Mouse (Mus musculus): ENCODE data around the gene Pparg. TPM values are rescaled to one million over a fixed set of nuclear protein-coding genes. Genes with fewer than 3 reads are reported as not detected.
A peak's percentile ranks its signal among the peaks of the same experiment; 100 is the strongest.

Gene Pparg
- polyA plus RNA-seq, 1 experiment from 2014 or later, result 80.3 TPM

- WGBS (ENCODE audit: missing documents), result 100% methylated on average over 2 of the region's 2 CpGs
- no peak overlapping the region for H3K27ac ChIP-seq
Observed at GRCm38 (mm10) chr6:115340084-115340483, 20.7 kb upstream of the Pparg start.

DNA sequence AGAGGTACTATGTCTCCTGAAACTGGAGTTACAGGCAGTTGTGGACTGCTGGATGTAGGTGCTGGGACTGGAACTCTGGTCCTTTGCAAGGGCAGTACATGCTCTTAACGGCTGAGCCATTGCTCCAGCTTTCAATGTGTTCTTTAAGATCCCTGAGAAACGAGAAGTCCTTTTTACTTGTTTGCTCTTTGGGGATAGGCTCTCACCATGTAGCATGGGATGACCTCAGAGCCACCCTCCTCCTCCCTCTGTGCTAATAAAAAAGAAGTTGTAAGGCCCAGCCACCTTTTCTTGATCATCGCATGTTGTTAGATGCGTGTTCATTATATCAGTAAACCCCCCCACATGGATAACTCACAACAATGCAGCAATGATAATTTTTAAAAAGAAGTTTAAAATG lies 17.7 kb upstream of the Pparg start:
- Histone ChIP-seq H3K27ac (peak overlapping the region; percentile 98), H3K36me3 (ENCODE audit: inconsistent target) (no peaks in the 10 kb centered on the region)
- 70% methylated on average over 4 of the region's 4 CpGs for WGBS (ENCODE audit: missing documents)

More at GRCm38 (mm10) chr6:115340084-115340483, 20.7 kb upstream of the Pparg start:
- H3K79me2 ChIP-seq (ENCODE audit: inconsistent target), result no peaks in the 10 kb centered on the region
- no peaks in the 10 kb centered on the region for H3K36me3 ChIP-seq (ENCODE audit: inconsistent target)
- H3K4me3 ChIP-seq (ENCODE audit: inconsistent target), result no peak overlapping the region

DNA sequence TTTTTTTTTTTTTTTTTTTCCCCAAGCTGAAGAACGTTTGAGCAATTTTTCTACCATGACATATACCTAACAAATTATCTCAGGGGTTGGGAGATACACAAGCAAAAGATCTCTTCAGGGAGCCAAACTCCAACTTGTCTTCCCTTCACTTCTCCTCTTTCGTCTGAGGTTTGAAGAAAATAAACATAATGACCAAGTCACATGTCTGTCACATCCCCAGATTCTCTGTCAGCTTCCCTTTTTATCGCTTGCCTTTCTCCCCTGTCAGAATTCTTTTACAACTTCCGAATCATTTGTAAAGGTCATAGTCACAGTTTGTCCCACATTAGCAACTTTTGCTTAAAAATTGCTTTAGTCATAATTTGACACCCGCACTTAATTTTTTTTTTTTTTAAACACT lies 17.2 kb upstream of the Pparg start:
- 5% methylated on average over 5 of the region's 5 CpGs for WGBS (ENCODE audit: missing documents)
- peak overlapping the region; percentile 26 for H3K4me3 ChIP-seq (ENCODE audit: inconsistent target)

More for the DNA sequence above, 17.7 kb upstream of the Pparg start:
- Histone ChIP-seq H3K79me2 (ENCODE audit: inconsistent target) (no peaks in the 10 kb centered on the region), H3K4me3 (ENCODE audit: inconsistent target) (no peak overlapping the region)

GRCm38 (mm10) chr6:115344101-115344500 lies 16.6 kb upstream of the Pparg start:
- Histone ChIP-seq H3K79me2 (ENCODE audit: inconsistent target) (no peaks in the 10 kb centered on the region), H3K36me3 (ENCODE audit: inconsistent target) (no peaks in the 10 kb centered on the region), H3K4me3 (ENCODE audit: inconsistent target) (peak overlapping the region; percentile 26), H3K27ac (peak overlapping the region; percentile 98)
- 25% methylated on average over 10 of the region's 10 CpGs for WGBS (ENCODE audit: missing documents)

More for the DNA sequence above, 17.2 kb upstream of the Pparg start:
- Histone ChIP-seq H3K27ac (peak overlapping the region; percentile 98), H3K79me2 (ENCODE audit: inconsistent target) (no peaks in the 10 kb centered on the region), H3K36me3 (ENCODE audit: inconsistent target) (no peaks in the 10 kb centered on the region)

DNA sequence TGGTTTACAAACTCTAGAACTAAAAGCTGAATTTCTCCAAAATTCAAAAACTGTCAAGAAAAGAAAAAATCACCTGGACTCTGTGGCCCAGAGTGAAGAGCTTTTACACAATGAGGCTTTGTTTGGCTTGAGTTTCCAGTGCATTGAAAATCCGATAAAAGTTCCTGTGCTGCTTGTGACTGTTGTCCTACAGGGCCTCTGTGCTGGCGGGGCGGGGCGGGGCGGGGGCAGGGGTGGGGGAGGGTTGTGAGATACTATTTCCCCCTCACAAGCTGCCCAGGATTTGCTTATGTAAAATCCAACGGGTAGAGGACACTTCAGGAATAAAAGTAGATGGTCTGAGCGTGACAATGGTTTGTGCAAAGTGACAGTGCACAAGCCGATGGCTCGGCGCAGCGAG lies 16.2 kb upstream of the Pparg start:
- Histone ChIP-seq H3K36me3 (ENCODE audit: inconsistent target) (no peaks in the 10 kb centered on the region), H3K79me2 (ENCODE audit: inconsistent target) (no peaks in the 10 kb centered on the region), H3K27ac (peak overlapping the region; percentile 98), H3K4me3 (ENCODE audit: inconsistent target) (peak overlapping the region; percentile 26)
- 54% methylated on average over 11 of the region's 11 CpGs for WGBS (ENCODE audit: missing documents)

DNA sequence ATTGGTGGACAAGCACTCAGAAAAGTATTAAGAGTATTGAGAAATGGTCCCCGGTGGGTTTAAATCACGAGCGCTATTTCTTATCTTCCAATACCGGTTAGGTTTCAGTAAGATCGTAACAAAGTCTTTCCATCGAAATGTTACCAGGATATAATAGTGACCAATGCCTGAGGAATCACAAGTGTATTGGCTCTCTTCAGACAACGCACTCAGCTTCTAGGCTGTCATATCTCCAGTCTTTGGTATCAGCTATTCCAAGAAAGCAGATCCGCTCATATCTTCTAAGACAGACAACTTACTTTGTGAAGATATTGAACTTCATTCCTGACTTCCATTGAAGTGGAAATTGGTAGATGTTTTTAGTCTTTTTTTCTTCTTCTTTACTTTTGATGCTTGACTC lies 15.7 kb upstream of the Pparg start:
- WGBS (ENCODE audit: missing documents), result 93% methylated on average over 8 of the region's 8 CpGs
- H3K4me3 ChIP-seq (ENCODE audit: inconsistent target), result no peak overlapping the region
- peak overlapping the region; percentile 98 for H3K27ac ChIP-seq
- H3K79me2 ChIP-seq (ENCODE audit: inconsistent target), result no peaks in the 10 kb centered on the region
- no peaks in the 10 kb centered on the region for H3K36me3 ChIP-seq (ENCODE audit: inconsistent target)

DNA sequence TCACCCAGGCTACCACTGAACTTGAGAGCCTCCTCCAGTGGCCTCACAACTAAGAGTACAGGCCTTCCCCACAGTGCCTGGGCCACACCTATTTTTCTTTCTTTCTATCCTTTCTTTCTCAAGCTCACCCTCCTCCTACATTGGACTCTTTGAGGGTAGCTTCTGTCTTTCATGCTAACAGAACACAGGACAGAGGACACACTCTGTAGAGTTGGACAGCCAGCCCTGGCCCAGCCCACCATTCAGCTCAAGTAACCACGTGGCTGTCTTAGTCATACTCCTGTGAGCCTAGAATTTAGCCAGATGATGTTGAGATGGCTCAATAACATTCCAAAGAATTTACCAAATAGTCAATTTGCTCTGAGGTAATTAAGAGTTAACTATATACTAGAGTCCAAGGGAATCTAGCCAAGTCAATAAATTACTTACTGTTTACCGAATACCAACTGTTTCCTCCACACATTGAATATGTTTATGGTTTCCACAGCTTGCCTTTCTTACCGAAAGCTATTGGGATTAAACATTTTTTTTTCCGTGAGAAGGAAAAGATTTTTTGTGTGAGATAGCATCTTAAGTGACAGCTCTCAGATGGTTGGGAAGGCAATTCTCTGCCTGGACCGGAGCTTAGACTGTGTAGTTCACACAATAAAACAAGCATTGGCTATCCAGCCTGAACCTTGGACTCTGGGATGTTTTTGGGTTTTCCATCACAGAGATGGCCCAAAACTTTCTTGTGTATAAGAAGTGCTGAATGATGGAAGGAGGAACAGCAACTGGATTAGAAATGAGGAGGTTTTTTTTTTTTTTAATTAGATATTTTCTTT lies 10.9 kb upstream of the Pparg start:
- peak overlapping the region; percentile 29; the same call in 1 of the 2 replicates for H3K27ac ChIP-seq
- 70% methylated on average over 5 of the region's 5 CpGs for WGBS (ENCODE audit: missing documents)

DNA sequence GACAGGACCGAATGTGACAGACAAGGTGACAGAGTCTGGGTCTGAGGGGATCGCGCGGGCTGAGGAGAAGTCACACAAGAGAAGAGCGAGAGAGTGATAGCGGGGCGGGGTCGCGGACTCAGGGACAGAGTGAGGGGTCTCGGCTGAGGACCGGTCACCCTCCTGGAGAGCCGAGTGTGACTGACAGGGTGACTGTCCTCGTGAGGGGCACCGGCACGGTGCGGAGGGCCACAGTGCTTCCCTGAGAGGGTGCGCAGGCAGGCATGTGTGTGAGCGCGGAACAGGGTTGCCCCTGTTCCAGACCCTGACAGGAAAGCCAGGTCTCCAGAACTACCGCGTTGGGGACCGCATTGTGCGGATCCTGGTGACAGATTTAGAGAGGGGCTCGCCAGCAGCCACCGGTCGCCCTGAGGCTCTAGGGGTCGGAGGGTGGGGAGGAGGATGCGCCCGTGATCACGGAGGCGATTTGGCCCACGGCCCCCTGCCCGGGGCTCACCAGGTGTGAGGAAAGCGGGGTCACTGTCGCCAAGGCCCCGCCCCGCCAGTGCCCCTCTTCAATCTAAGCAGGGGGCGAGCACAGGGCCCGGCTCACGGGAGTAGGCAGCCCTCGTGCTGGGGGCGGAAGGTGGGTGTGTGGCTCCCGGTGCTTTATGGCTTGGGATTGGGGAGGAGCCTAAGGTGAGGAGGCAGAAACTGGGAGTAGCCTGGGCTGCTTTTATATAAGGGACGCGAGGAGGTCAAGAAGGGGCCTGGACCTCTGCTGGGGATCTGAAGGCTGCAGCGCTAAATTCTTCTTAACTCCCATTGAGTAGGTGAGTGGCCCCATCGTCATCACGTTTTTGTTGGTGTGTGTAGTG lies 1.1 kb downstream of the Pparg start:
- WGBS (ENCODE audit: missing documents), result 15% methylated on average over 36 of the region's 48 CpGs
- Histone ChIP-seq H3K4me3 (ENCODE audit: inconsistent target) (peak overlapping the region; percentile 81), H3K36me3 (ENCODE audit: inconsistent target) (no peaks in the 10 kb centered on the region), H3K79me2 (ENCODE audit: inconsistent target) (peaks cover 58% of the 10 kb centered on the region), H3K27ac (peak overlapping the region; percentile 49)

More for the DNA sequence above, 10.9 kb upstream of the Pparg start:
- H3K4me3 ChIP-seq (ENCODE audit: inconsistent target), result no peak overlapping the region
- H3K79me2 ChIP-seq (ENCODE audit: inconsistent target), result no peaks in the 10 kb centered on the region
- H3K36me3 ChIP-seq (ENCODE audit: inconsistent target), result no peaks in the 10 kb centered on the region

DNA sequence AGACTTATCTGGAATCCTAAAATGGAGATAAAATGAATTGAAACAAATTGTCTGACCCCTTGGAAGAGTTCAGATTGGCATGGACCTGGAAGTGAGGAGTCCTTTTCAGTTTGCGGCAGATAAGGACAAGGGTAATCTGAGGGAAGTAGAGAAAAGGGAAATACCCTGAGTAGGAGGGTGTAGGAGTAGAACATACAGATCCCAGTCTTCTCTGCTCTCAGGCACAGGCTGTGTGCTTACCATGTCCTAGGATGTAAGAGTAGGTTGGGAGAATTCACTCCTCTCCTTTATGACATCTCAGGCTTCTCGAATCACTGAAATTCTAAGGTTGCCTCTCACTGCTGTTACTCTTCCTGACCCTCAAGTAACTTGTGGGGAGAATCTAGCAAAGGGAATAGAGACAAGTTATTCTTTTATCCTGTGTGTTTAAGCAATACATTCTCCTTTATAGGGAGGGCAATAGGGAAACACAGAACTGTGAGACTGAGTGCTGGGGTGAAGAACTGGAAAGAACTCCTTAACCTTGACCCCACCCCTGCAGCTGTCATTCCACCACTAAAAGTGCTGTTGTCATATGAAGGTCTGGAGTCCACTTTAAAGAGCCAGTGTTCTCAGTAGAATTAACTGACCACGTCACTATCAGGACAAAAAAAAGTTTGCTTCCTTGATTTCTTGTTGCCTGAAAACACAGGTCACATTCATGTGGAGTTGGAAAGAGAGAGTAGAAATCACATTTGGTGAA lies 6.3 kb downstream of the Pparg start:
- no peak overlapping the region for H3K4me3 ChIP-seq (ENCODE audit: inconsistent target)
- H3K79me2 ChIP-seq (ENCODE audit: inconsistent target), result peaks cover 100% of the 10 kb centered on the region
- H3K36me3 ChIP-seq (ENCODE audit: inconsistent target), result no peaks in the 10 kb centered on the region
- WGBS (ENCODE audit: missing documents), result 87% methylated on average over 3 of the region's 3 CpGs
- H3K27ac ChIP-seq, result no peak overlapping the region

DNA sequence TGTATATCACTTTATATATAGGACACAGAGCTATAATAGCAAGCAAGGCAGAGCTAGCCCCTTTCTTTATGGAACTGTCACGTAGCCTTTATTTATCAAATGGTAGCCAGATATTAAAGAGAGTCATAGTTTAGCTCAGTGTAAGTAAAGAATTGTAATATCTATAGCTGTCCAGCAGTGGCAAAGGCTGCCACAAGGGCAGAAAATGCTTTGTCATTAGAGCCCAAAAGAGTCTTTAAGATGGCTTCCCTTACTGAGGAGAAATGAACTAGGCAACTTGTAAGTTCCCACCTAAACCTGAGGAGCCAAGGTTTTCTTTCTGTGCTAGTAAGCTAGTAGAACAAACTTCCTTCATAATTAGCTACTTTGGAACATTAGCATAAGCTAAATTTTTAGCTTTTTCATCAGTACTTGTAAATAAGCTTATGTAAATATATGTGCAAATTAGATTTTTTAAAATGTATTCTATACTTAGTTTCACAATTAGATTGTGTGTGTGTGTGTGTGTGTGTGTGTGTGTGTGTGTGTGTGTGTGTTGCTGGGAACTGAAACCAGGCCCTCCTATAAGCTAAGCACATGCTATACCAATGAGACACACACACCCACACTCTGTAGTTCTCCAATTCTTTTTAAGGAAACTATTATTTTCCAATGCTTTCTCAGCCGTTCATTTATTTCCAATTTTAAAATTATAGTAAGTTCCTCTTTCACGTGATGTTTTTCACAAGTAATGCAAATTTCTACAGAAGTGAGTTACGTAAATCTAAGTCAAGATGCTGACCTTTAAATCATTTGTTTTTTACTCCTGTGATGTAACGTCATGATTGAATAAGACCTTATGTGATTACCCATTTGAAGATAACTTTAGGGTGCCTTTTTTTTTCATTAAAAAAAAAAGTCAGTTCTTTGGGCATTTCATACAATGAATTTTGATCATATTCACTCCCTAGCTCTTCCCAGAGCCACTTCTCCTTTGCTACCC lies 14.4 kb downstream of the Pparg start:
- Histone ChIP-seq H3K79me2 (ENCODE audit: inconsistent target) (peaks cover 78% of the 10 kb centered on the region), H3K4me3 (ENCODE audit: inconsistent target) (no peak overlapping the region), H3K27ac (peak overlapping the region; percentile 76), H3K36me3 (ENCODE audit: inconsistent target) (no peaks in the 10 kb centered on the region)
- 25% methylated on average over 5 of the region's 5 CpGs for WGBS (ENCODE audit: missing documents)

GRCm38 (mm10) chr6:115380596-115380995 lies 19.8 kb downstream of the Pparg start:
- Histone ChIP-seq H3K27ac (peak overlapping the region; percentile 55), H3K79me2 (ENCODE audit: inconsistent target) (peaks cover 66% of the 10 kb centered on the region), H3K36me3 (ENCODE audit: inconsistent target) (peaks cover 15% of the 10 kb centered on the region; the same call in 1 of the 2 replicates), H3K4me3 (ENCODE audit: inconsistent target) (peak overlapping the region; percentile 2; the same call in 1 of the 2 replicates)
- WGBS (ENCODE audit: missing documents), result 12% methylated on average over 5 of the region's 5 CpGs

DNA sequence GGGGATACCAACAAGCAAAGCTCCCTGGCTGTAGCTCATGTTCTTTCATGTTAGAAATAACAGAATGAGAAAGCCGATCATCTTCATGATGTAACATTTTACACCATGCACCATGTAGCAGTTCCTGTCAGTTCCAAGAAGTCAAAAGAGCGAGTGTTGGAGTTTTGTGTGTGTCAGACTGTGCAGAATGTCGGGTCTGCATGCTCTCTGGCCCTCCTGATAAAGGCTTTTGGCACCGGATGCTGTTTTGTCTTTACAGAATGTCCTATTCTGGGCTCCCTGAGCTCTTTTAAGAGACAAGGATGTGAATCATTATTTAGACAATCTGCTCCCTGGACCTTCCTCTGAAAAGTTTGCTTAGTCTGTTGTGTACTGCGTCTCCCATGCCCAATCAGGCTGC lies 22.0 kb downstream of the Pparg start:
- peaks cover 49% of the 10 kb centered on the region for H3K79me2 ChIP-seq (ENCODE audit: inconsistent target)
- 85% methylated on average over 5 of the region's 5 CpGs for WGBS (ENCODE audit: missing documents)
- H3K27ac ChIP-seq, result no peak overlapping the region
- peaks cover 28% of the 10 kb centered on the region; the same call in 1 of the 2 replicates for H3K36me3 ChIP-seq (ENCODE audit: inconsistent target)
- H3K4me3 ChIP-seq (ENCODE audit: inconsistent target), result no peak overlapping the region

DNA sequence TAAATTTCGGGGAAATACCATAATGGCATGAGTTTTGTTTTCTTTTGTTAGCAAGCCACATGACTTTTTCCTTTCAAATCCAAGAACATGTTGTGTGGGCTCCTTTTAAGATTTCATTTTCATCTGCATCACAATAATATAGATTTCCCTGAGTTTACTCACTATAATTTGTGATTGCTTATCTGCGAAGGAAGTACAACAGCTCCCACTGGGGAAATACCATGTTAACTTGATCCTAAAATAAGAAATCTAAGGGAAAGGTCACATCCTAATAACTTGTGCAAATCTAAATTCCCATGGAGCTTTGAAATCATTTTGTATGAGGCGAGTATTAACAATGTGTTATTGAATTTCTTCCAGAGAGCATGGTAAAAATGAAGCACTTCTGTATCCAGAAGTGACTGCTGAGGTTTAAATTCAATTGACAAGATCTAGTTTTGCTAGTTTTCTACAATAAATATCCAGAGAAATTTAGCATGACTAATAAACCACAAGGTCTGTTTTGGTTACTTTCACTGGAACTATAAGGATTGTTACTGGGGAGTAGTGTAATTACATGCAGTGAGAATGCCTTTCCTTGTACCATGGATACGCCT lies 29.3 kb downstream of the Pparg start:
- Histone ChIP-seq H3K79me2 (ENCODE audit: inconsistent target) (no peaks in the 10 kb centered on the region), H3K27ac (no peak overlapping the region), H3K36me3 (ENCODE audit: inconsistent target) (peaks cover 20% of the 10 kb centered on the region; the same call in 1 of the 2 replicates), H3K4me3 (ENCODE audit: inconsistent target) (no peak overlapping the region)
- WGBS (ENCODE audit: missing documents), result 96% methylated on average over 4 of the region's 4 CpGs
